Mouse (Mus musculus) liver, embryonic 14.5 days (tissue): ENCODE data around the gene Zfp689.
"Not testable (repeated sequence)": the region's sequence is repeated elsewhere in the genome, so short reads cannot be mapped to it uniquely, and the experiment has no call there.

Experiments used
- CTCF ChIP-seq: IDR thresholded peaks from 2 replicates; pipeline ENCODE4 v1.5.1; 2016; ENCODE audit warnings: antibody characterized with exemption, low read depth, control low read depth
- EP300 ChIP-seq: IDR thresholded peaks from 2 replicates; pipeline ENCODE4 v1.6.1; 2016; ENCODE audit warnings: antibody characterized with exemption, low read depth

GRCm38 (mm10) chr7:127488364-127488763 is 39.4 kb upstream of the Zfp689 start:
- not testable (repeated sequence) for TF ChIP-seq CTCF, EP300
